Mouse (Mus musculus) kidney, embryonic 14.5 days (tissue): ENCODE results near the gene Zcchc2. TPM values are rescaled to one million over a fixed set of nuclear protein-coding genes. Genes with fewer than 3 reads are reported as not detected.

Experiments
- polyA plus RNA-seq: library from polyadenylated mRNA; unstranded; fragments of >200 nt; fragmentation: Nextera tagmentation; extraction: Ambion mirVana; gene quantifications from 2 replicates; pipeline ENCODE4 v1.2.1, GENCODE M21; 2014

Gene Zcchc2
- polyA plus RNA-seq, 1 experiment from 2014 or later: 5.0 TPM

Other genes with a start within 250 kb of the Zcchc2 start
- gene Tnfrsf11a, start 209.7 kb upstream of the Zcchc2 start, polyA plus RNA-seq: 0.88 and 1.4 TPM in 2 replicates
- gene Phlpp1, start 181.3 kb downstream of the Zcchc2 start, polyA plus RNA-seq: 4.5 and 4.8 TPM in 2 replicates